Mouse (Mus musculus): Measurements from ENCODE around the gene Dtx1.
A peak's percentile ranks its signal among the peaks of the same experiment; 100 is the strongest.

Dtx1 gene

DNA sequence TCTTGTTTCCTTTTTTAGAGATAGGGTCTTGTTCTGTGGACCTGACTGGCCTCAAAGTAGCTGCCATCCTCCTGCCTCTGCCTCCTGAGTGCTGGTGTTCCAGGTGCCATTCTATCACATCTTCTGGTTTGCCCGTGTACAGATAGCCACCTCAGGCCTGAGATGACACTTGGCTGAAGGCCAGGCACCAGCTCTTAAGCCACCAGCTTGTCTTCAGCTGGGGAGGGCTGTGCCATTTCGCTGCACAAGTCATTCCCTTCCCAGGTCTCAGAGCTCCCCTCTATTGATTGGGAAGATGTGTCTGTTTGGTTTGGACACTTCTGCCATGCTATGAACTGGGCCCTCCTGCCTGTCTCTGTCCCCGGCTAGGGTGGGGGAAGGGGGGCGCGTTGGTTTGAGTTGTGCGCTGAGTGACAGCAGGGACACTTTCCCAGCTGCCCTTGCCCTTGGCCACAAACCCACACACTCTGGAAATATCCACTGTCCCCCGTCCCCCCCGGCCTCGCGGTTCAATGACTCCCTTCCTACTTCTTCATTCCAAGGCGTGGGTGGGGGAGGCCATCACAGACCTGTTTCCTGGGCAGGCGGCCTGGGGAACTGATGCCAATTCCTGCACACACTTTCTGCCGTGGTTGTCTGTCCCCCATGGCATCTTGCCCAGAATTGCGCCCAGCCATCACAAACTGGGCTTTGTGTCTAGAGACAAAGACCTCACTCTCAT is 68.2 kb downstream of the Dtx1 start:
- DNase-seq (ENCODE audit: low spot score) = peak; percentile 62

DNA sequence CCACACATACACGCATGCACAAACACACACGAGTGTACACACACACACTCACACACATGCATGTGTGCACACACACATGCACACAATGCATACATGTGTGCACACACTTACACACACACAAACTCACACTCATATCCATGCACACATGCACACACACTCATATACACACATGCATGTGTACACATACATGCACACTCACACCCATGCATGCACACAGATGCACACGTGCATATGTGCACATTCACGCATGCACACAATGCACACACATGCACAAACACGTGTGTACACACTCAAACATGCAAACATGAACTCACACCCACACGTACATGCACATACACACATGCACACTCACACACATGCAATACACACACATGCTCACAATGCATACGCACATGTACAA is 71.6 kb downstream of the Dtx1 start:
- no peak for DNase-seq (ENCODE audit: low spot score)

DNA sequence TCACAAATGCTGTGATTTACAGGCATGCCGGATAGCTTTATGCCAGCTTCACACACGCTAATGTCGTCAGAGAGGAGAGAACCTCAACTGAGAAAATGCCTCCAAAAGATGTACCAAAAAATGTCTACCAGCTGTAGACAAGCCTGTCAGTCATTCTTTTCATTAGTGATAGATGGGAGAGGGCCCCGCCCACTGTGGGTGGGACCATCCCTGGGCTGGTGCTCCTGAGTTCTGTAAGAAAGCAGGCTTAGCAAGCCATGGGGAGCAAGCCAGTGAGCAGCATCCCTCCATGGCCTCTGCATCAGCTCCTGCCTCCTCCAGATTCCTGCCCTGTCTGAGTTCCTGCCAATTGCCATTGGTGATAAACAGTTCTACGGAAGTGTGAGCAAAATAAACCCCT is 76.1 kb downstream of the Dtx1 start:
- DNase-seq (ENCODE audit: low spot score) = no peak

DNA sequence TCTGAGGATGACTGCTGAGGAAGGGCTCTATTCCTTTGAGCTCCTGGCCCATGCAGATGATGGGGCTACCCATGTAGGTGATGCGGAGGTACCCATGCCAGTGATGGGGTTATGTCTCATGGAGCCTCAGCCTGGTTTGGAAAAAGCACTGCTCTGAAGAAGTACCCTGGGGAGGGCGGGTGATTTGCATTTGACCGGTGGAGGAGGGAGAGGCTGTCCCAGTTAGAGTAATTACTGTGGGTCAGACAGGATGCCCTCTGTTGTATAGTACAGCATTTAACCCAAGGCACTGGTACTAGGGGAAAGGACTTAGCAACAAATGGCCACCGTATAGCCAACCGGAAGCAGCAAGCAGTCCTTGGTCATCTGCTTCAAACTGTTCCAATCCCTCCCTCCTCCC is 76.9 kb downstream of the Dtx1 start:
- no peak for DNase-seq (ENCODE audit: low spot score)

GRCm38 (mm10) chr5:120634131-120634530 is 77.6 kb downstream of the Dtx1 start, which contains the start of gene Cfap73:
Cfap73 (minus strand) TSS chr5:120634235.
- DNase-seq (ENCODE audit: low spot score) = no peak

DNA sequence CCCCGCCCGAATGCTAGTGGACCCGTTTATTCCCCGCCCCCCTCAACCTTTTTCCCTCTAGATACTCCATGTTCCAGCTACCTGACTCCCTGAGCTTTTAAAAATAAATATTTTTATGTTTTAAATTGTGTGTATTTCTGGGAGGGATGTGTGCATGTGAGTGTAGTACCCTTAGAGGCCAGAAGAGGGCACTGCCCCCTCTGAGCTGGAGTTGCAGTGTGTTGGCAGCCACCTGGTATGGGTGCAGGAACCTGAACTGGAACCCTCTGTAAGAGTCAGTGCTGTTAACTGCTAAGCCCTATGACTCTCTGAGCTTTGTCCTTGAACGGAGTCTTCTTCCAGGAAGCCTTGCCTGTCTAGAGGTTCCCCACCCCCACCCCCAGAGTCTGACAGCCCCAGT is 79.8 kb downstream of the Dtx1 start:
- no peak for DNase-seq (ENCODE audit: low spot score)

- DNase-seq (ENCODE audit: low spot score) = no peak
Observed at GRCm38 (mm10) chr5:120631128-120631527, 80.6 kb downstream of the Dtx1 start.
